Mouse (Mus musculus): ENCODE measurements at regions not wholly inside any gene's neighbourhood (a gene's known extent, or its start where the extent isn't known, plus 50 kb on each side); places are given as distances from the start of the nearest gene placed in this dataset.

DNA sequence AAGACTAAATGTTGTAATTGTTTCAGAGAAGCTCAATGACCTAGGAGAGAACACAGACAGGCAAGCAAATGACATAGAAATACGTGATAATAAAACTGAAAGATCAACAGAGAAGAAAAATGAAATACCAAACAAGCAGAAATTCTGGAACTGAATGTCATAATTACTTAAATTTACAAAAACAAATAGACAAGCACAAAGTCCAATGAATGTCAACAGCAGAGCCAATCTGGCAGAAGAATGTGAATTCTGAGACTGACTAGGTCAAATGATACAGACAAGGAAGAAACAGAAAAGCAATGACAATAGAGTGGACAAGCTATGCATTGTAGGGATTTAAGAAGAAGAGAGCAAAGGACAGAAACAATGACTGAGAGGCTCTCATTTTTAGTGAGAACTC is 143.1 kb upstream of the N4bp1 start:
- TF ChIP-seq POLR2A (IDR thresholded peaks at IDR 0.05; ENCODE audit: low read depth, low read length): no peak
- no peak for TF ChIP-seq CTCF (conservative IDR thresholded peaks at IDR 0.05 in 1 of 2, IDR thresholded peaks at IDR 0.05 in 1 of 2; ENCODE audit: low read depth in 2 of 2, low read length in 2 of 2)
- TF ChIP-seq IRF4 (IDR thresholded peaks at IDR 0.05; ENCODE audit: low read depth, low read length): no peak
- TF ChIP-seq MEF2A (IDR thresholded peaks at IDR 0.05; ENCODE audit: borderline replicate concordance, low read depth, low read length): no peak
- TF ChIP-seq USF2 (conservative IDR thresholded peaks at IDR 0.05; ENCODE audit: low read depth, low read length): no peak
- TF ChIP-seq NRF1 (IDR thresholded peaks at IDR 0.05; ENCODE audit: low read depth, low read length): no peak
- no peak for TF ChIP-seq TCF12 (IDR thresholded peaks at IDR 0.05; ENCODE audit: low read depth, low read length)
